Mouse (Mus musculus) neural tube, embryonic 12.5 days (tissue): ENCODE results near the gene Pop5. TPM values are rescaled to one million over a fixed set of nuclear protein-coding genes. Genes with fewer than 3 reads are reported as not detected.

Experiments used
- ATAC-seq: fragments of 200-750 bp; cut with Nextera tagmentation; 2 replicates; pipeline ENCODE4 v1.8.0; 2017; ENCODE audit warnings: low read depth, mild to moderate bottlenecking, moderate TSS enrichment, moderate library complexity; ENCODE audit not compliant: low FRiP score
- H3K27ac ChIP-seq: fragments of 300-500 bp; sonication (generic); 2 replicates; pipeline ENCODE4 v1.5.1; 2016
- H3K27me3 ChIP-seq: fragments of 300-500 bp; sonication (generic); replicated peaks from 2 replicates; pipeline ENCODE4 v1.6.1; 2016; ENCODE audit warnings: mild to moderate bottlenecking
- H3K36me3 ChIP-seq: fragments of 300-500 bp; sonication (generic); 2 replicates; pipeline ENCODE4 v1.6.1; 2016; ENCODE audit warnings: mild to moderate bottlenecking
- H3K4me1 ChIP-seq: fragments of 300-500 bp; sonication (generic); 2 replicates; pipeline ENCODE4 v1.6.1; 2016
- H3K4me2 ChIP-seq: fragments of 300-500 bp; sonication (generic); replicated peaks from 2 replicates; pipeline ENCODE4 v1.6.1; 2016; ENCODE audit warnings: mild to moderate bottlenecking
- H3K4me3 ChIP-seq: fragments of 300-500 bp; sonication (generic); 2 replicates; pipeline ENCODE4 v1.5.1; 2016
- H3K9ac ChIP-seq: fragments of 300-500 bp; sonication (generic); 2 replicates; pipeline ENCODE4 v1.6.1; 2016; ENCODE audit warnings: mild to moderate bottlenecking
- H3K9me3 ChIP-seq: fragments of 300-500 bp; sonication (generic); 2 replicates; pipeline ENCODE4 v1.6.1; 2016; ENCODE audit warnings: mild to moderate bottlenecking
- WGBS: fragments of 180-500 bp; shearing (Covaris S2); methylation state at CpG from one replicate; pipeline ENCODE4 v1.1.7; 2016; 5-methylcytosine and 5-hydroxymethylcytosine counted together
- polyA plus RNA-seq: library from polyadenylated mRNA; unstranded; fragments of >200 nt; fragmentation: Nextera tagmentation; extraction: Ambion mirVana; gene quantifications from 2 replicates; pipeline ENCODE4 v1.2.1, GENCODE M21; 2016

Pop5 gene
- polyA plus RNA-seq, 1 experiment from 2014 or later = 110 TPM

DNA sequence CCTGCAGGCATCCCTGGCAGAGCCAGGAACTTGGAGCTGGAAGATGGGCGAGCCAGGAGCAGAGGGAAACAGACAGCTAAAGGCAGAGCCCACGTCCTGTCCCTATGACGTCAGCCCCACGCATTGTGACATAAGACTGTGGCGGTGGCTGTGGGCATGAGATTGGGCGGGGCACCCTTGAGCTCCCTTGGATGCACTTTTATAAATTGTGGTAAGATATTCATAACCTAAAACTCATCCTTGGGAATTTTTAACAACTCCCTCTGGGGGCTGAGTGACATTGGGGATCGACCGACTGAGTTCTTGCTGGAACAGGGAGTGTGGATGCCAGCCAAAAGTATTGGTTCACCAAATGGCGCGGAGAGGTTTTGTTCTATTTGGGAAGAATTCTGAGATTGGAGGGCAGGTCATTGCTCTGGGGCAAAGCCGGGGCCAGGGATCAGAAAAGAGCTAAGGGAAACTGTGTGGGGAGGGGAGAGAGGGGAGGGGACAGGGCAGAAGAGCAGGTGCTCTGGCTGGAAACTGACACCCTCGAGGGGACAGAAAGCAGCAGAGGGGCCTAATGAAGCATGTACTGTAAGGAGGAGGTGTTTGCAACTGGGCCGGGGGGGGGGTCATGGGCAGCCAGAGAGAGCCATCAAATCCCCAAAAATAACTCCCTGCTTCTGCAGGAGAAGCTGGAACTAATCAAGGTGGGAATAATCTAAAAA lies 14.6 kb upstream of the Pop5 start:
- Histone ChIP-seq H3K4me3 (no peak overlapping the region), H3K9ac (0 out of 2 replicates have a peak overlapping the region, but pooled peaks have one; percentile 0), H3K36me3 (no peaks in the 10 kb centered on the region), H3K4me2 (no peak overlapping the region), H3K27me3 (no peaks in the 10 kb centered on the region; the same call in 1 of the 2 replicates), H3K9me3 (0 out of 2 replicates have a peak, but pooled peaks cover 3% of the 10 kb centered on the region), H3K27ac (no peak overlapping the region), H3K4me1 (peaks cover 21% of the 10 kb centered on the region; the same call in 1 of the 2 replicates)
- ATAC-seq = no peak
- 40% methylated on average over 13 of the region's 13 CpGs for WGBS

DNA sequence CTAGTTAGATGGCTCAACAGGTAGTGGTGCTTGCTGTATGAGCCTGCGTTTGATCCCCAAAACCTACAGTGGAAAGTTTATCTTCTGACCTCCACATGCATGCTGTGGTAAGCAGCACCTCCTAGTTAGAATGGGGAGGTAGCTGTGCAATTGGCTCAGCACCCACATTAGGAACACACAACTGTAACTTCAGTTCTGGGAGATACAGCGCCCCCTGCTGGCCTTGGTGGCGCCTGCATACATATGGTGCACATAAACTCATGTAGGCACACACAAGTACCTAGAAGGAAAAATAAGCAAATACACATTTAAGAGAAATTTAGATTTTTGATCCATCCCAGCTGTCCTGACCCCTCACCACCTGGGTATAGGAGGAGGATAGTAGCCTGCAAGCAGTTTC lies 13.2 kb upstream of the Pop5 start:
- Histone ChIP-seq H3K9ac (no peak overlapping the region), H3K4me1 (peaks cover 21% of the 10 kb centered on the region; the same call in 1 of the 2 replicates), H3K27ac (no peak overlapping the region), H3K9me3 (0 out of 2 replicates have a peak, but pooled peaks cover 3% of the 10 kb centered on the region), H3K4me2 (no peak overlapping the region), H3K36me3 (no peaks in the 10 kb centered on the region), H3K27me3 (no peaks in the 10 kb centered on the region; the same call in 1 of the 2 replicates), H3K4me3 (no peak overlapping the region)
- WGBS = 78% methylated on average over 3 of the region's 3 CpGs
- ATAC-seq = no peak

DNA sequence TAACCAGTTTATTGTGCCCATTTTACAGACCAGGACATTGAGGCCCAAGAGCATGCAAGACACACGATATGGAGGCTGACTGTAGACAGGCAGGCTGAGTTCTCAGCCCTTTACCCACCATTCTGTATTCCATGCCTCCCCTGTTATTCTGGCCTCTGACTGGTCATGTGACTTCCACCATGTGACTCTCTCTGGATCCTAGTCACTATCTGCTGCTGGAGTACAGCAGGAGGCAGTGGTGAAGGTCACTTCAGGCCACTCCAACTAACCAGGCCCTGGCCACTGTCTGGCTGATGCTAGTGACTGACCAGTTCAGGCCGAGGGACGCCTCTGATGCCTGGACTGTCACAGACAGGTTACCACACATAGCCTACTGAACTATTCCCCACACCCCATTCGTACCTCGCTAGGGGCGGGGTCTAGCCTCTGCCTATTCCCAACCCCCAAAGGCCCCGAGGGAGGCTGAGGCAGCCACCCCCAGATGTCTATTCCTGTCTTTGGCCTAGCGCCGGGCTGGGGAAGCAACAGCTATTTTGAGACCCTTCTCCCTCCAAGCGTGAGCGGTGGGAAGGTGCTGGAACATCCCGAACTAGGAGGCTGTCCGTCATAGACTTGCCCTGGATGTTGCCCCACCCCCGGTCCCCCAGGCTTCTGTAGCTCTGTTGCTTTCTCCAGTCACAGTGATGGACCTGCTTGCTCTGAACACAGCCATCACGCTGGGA lies 4.6 kb upstream of the Pop5 start:
- peaks cover 4% of the 10 kb centered on the region; the same call in 1 of the 2 replicates for H3K27me3 ChIP-seq
- no peak overlapping the region for H3K27ac ChIP-seq
- no peaks in the 10 kb centered on the region for H3K36me3 ChIP-seq
- no peak overlapping the region for H3K4me3 ChIP-seq
- no peak for ATAC-seq
- 60% methylated on average over 15 of the region's 15 CpGs for WGBS
- no peak overlapping the region for H3K9ac ChIP-seq
- peaks cover 16% of the 10 kb centered on the region for H3K4me1 ChIP-seq
- no peaks in the 10 kb centered on the region for H3K9me3 ChIP-seq
- H3K4me2 ChIP-seq = no peak overlapping the region

DNA sequence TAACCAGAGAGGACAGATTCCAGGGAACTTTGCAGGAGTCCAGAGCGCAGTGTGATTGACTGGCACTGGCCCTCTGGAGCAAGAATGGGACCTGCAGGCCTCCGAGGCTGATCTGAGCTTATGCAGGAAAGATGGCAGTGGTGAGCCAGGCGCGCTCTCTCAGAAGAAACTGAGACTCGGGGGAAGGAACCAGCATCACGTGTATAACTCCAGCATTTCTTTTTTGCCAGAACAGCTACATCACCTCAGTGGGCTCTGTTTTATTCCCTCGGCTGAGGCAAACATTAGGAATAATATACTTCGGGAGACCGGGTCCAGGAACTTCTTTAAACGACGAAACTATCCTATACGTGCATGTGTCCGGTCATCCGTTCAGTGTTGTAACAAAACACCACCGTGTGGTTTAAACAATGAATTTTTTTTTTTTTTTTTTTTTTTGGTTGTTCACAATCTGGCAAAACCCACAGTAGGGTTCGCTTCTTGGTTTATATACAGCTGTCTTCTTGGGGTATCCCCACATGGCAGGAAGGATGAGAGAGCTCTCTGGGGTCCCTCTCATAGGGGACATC lies 4.0 kb upstream of the Pop5 start:
- Histone ChIP-seq H3K27ac (no peak overlapping the region), H3K9ac (no peak overlapping the region; the same call in 1 of the 2 replicates), H3K36me3 (no peaks in the 10 kb centered on the region), H3K9me3 (no peaks in the 10 kb centered on the region), H3K4me1 (peaks cover 16% of the 10 kb centered on the region), H3K27me3 (peaks cover 4% of the 10 kb centered on the region; the same call in 1 of the 2 replicates), H3K4me3 (no peak overlapping the region), H3K4me2 (no peak overlapping the region)
- WGBS = 51% methylated on average over 16 of the region's 16 CpGs
- no peak for ATAC-seq

DNA sequence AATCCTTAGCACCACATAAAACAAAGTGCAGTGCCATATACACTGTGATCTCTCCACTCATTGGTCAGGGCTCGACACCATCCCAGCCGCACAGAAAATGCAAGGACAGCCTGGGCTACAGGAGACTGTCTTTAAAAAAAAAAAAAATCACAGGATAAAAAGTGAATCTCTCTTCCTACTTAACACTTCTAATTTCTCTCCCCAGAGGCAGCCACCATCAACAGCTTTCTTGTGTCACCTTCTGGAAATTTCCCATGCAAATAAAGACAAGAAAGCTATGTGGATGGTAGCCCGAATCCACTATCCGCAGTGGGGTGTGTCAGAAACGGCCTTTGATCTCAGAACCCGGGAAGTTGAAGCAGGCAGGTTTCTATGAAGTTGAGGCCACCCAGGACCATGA lies 3.1 kb upstream of the Pop5 start:
- 65% methylated on average over 6 of the region's 6 CpGs for WGBS
- Histone ChIP-seq H3K4me3 (no peak overlapping the region), H3K4me1 (peaks cover 16% of the 10 kb centered on the region), H3K9ac (no peak overlapping the region), H3K36me3 (no peaks in the 10 kb centered on the region), H3K27ac (no peak overlapping the region), H3K9me3 (no peaks in the 10 kb centered on the region), H3K4me2 (no peak overlapping the region), H3K27me3 (peaks cover 4% of the 10 kb centered on the region; the same call in 1 of the 2 replicates)
- ATAC-seq = no peak

DNA sequence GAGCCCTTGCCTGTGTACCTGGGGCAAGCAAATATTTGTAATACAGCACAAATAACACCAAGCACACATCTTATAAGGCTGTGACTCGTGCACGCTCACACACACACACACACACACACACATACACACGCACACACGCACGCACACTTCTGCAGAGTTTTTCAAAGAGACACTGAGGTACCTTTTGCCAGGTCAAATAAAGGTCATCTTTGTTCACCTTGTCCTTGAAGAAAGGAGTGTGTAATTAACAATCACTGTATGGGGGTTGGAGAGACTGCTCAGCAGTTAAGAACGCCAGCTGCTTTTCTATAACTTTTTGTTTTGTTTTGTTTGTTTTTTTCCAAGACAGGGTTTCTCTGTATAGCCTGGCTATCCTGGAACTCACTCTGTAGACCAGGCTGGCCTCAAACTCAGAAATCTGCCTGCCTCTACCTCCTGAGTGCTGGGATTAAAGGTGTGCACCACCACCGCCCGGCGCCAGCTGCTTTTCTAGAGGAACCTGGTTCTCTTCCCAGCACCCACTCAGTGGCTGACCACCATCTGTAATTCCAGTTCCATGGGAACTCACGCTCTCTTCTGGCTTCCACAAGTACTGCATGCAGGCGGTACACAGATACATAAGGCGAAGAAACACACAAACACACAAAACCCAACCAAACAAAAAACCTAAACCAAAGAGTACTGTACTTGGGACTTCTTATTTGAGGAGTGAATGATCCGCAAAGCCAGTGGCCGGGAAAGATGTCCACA lies 2.4 kb upstream of the Pop5 start:
- no peak overlapping the region for H3K4me2 ChIP-seq
- H3K36me3 ChIP-seq = no peaks in the 10 kb centered on the region
- no peak overlapping the region for H3K27ac ChIP-seq
- no peaks in the 10 kb centered on the region for H3K9me3 ChIP-seq
- H3K27me3 ChIP-seq = peaks cover 4% of the 10 kb centered on the region; the same call in 1 of the 2 replicates
- H3K4me1 ChIP-seq = peaks cover 16% of the 10 kb centered on the region
- WGBS = 93% methylated on average over 14 of the region's 14 CpGs
- no peak for ATAC-seq
- H3K4me3 ChIP-seq = no peak overlapping the region
- no peak overlapping the region for H3K9ac ChIP-seq

DNA sequence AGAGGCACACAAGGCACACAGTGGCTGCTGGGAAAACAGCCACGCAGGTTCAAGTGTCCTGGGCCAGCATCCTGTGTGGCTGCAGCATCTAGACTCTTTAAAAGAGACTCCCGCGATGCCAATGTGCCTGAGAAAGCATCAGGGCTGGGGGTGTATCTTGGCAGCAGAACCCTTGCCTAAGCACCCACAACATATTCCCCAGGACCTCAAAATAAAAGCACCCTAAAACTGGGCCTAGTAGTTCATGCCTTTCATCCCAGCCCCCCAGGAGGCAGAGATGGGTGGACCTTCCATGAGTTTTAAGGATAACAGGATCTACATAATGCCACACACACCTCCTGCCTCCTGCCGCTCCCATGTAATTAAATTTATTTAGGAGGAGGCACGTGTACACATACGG lies 1.1 kb upstream of the Pop5 start:
- H3K9me3 ChIP-seq = no peaks in the 10 kb centered on the region
- no peak overlapping the region for H3K4me2 ChIP-seq
- H3K27ac ChIP-seq = no peak overlapping the region
- no peak overlapping the region for H3K4me3 ChIP-seq
- WGBS = 43% methylated on average over 6 of the region's 6 CpGs
- H3K36me3 ChIP-seq = no peaks in the 10 kb centered on the region
- peaks cover 4% of the 10 kb centered on the region; the same call in 1 of the 2 replicates for H3K27me3 ChIP-seq
- ATAC-seq = no peak
- H3K9ac ChIP-seq = no peak overlapping the region
- H3K4me1 ChIP-seq = peaks cover 22% of the 10 kb centered on the region

DNA sequence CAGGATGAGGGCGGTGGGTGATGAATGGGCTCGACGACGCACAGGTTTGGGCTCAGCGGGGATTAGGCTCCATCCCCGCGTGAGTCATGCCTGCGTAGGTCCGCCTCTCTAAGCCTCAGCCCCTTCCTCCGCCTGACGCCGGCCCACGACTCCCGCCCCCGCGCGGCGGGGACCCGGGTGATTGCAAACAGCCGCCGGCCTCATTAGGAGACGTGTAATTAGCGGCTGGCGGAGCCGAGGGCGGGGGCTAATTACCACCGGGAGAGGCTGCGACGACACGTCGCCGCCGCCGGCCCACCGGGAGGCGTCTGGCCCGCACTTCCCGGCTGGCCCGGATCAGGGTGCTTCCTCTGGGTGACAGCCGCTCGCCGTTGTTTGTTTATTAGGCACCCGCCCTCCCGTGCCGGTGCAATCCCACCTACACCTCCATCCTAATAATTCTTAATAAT lies 289 bp upstream of the Pop5 start:
- H3K4me1 ChIP-seq = peaks cover 22% of the 10 kb centered on the region
- H3K27ac ChIP-seq = no peak overlapping the region
- under 1% methylated on average over 45 of the region's 45 CpGs for WGBS
- peak overlapping the region; percentile 61 for H3K9ac ChIP-seq
- H3K9me3 ChIP-seq = no peaks in the 10 kb centered on the region
- ATAC-seq = peak; percentile 41
- H3K36me3 ChIP-seq = peaks cover 8% of the 10 kb centered on the region
- H3K27me3 ChIP-seq = peaks cover 4% of the 10 kb centered on the region; the same call in 1 of the 2 replicates
- H3K4me2 ChIP-seq = peak overlapping the region; percentile 81
- H3K4me3 ChIP-seq = peak overlapping the region; percentile 46

DNA sequence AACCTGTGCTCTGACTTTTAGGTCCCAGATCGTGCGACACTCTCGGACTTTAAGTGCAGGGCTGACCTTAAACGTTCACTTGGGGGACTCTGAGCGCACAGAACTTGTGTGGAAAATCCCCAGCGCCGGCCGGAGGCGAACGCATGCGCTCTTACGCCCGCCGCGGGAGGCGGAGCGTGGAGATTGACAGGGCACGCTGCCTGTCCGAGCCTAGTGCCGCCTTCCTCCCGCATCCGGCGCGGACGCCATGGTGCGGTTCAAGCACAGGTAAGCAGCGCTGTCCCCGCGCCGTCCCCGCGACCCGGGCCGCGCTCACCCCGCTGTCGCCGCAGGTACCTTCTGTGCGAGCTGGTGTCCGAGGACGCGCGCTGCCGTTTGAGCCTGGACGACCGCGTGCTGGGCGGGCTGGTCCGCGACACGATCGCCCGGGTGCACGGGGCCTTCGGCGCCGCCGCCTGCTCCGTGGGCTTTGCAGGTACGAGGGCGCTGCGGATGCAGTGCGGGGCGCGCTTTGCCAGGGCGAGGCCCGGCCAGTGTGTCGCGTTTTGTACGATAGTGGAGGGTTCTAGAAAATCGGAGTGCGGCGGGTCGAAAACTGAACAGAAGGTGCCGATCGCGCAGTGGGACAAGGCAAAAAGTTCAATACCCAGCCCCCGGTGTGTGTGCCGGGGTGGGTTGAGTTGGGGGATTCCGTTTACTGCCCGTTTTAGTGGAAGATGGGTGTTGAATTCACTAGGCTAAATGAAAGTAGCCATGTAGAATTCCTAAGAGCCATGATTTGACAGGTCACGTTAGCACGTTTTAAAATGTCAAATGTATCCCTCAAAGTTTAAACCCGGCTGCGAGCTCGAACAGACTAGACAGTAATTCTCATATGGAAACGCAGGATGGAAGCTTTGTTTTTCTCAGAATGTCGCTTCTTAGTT lies 2.4 kb downstream of the Pop5 start:
- peak; percentile 53 for ATAC-seq
- WGBS = under 1% methylated on average over 88 of the region's 88 CpGs
- H3K4me3 ChIP-seq = peak overlapping the region; percentile 86
- peaks cover 16% of the 10 kb centered on the region for H3K4me1 ChIP-seq
- H3K36me3 ChIP-seq = peaks cover 35% of the 10 kb centered on the region
- no peaks in the 10 kb centered on the region for H3K9me3 ChIP-seq
- peaks cover 4% of the 10 kb centered on the region; the same call in 1 of the 2 replicates for H3K27me3 ChIP-seq
- peak overlapping the region; percentile 85 for H3K9ac ChIP-seq
- 0 out of 2 replicates have a peak overlapping the region, but pooled peaks have one; percentile 32 for H3K27ac ChIP-seq
- peak overlapping the region; percentile 92 for H3K4me2 ChIP-seq

DNA sequence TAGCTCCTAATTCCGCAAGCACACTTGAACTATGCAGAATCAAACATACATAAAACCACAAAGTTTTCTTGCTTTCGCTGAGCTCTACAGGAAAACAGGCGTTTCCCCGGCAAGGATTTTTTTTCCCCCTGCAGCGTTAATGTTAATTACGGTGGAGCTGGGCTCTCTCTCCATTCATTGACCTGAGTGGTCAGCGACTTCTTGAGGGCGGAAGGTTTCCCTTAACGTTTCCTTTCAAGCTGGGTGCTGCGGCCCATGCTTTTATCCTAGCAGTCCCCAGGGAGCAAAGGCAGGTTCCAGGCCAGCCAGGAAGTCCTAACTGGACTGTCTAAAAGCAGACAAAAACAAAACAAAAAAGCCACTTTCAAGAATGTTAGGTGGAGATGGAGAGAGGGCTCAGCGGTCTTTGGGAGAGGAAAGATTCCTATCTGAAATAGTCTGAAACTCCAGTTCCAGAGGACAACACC lies 3.1 kb downstream of the Pop5 start:
- Histone ChIP-seq H3K4me1 (peaks cover 16% of the 10 kb centered on the region), H3K27ac (no peak overlapping the region), H3K9ac (0 out of 2 replicates have a peak overlapping the region, but pooled peaks have one; percentile 85), H3K9me3 (no peaks in the 10 kb centered on the region), H3K4me2 (peak overlapping the region; percentile 92), H3K27me3 (peaks cover 4% of the 10 kb centered on the region; the same call in 1 of the 2 replicates), H3K4me3 (peak overlapping the region; percentile 86), H3K36me3 (peaks cover 42% of the 10 kb centered on the region)
- 5% methylated on average over 11 of the region's 11 CpGs for WGBS
- no peak for ATAC-seq

DNA sequence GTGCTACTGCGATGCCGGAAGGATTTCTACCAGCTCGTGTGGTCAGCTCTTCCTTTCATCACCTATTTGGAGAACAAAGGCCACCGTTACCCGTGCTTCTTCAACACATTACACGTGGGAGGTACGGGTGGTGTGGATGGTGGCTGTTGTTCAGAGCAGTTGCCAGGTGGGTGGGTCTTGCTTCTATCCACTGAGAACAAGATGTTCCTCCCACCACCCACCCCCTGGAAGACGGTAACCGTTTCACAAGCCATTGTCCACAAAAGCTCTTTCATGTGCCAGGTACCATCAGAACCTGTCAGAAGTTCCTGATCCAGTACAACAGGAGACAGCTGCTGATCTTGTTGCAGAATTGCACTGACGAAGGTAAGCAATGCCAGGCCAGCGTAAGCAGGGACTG lies 4.6 kb downstream of the Pop5 start:
- no peak overlapping the region for H3K4me2 ChIP-seq
- H3K4me1 ChIP-seq = peaks cover 14% of the 10 kb centered on the region
- H3K4me3 ChIP-seq = no peak overlapping the region
- ATAC-seq = no peak
- peaks cover 56% of the 10 kb centered on the region for H3K36me3 ChIP-seq
- no peaks in the 10 kb centered on the region; the same call in 1 of the 2 replicates for H3K27me3 ChIP-seq
- H3K9me3 ChIP-seq = no peaks in the 10 kb centered on the region
- no peak overlapping the region for H3K27ac ChIP-seq
- 86% methylated on average over 11 of the region's 11 CpGs for WGBS
- H3K9ac ChIP-seq = no peak overlapping the region
